Mouse (Mus musculus) retina, postnatal 1 day (tissue): ENCODE data around the gene Syt11.
"Not testable (repeated sequence)": the region's sequence is repeated elsewhere in the genome, so short reads cannot be mapped to it uniquely, and the experiment has no call there.

ENCODE experiments used
- DNase-seq: peaks from one replicate; pipeline ENCODE4 v3.0.0-alpha.2; 2012

Syt11 gene

GRCm38 (mm10) chr3:88774939-88775841 lies at the start of gene Syt11:
TSS of gene Syt11 (minus strand) at chr3:88775164.
- peak; percentile 55 for DNase-seq

GRCm38 (mm10) chr3:88803910-88804540 lies 29.1 kb upstream of the Syt11 start:
- DNase-seq: no peak

- DNase-seq: not testable (repeated sequence)
These were observed 22.5 kb upstream of the Syt11 start for GRCm38 (mm10) chr3:88797507-88797906.

- not testable (repeated sequence) for DNase-seq
These were observed 13.1 kb upstream of the Syt11 start for GRCm38 (mm10) chr3:88788033-88788432.

- not testable (repeated sequence) for DNase-seq
These were observed 11.8 kb upstream of the Syt11 start for GRCm38 (mm10) chr3:88786805-88787204.

GRCm38 (mm10) chr3:88786323-88786722 lies 11.4 kb upstream of the Syt11 start:
- not testable (repeated sequence) for DNase-seq

GRCm38 (mm10) chr3:88784889-88785288 lies 9.9 kb upstream of the Syt11 start:
- no peak for DNase-seq

GRCm38 (mm10) chr3:88773163-88773562 lies 1.8 kb downstream of the Syt11 start:
- DNase-seq: not testable (repeated sequence)

GRCm38 (mm10) chr3:88772399-88772798 lies 2.6 kb downstream of the Syt11 start:
- DNase-seq: peak; percentile 90

- not testable (repeated sequence) for DNase-seq
These were observed 3.1 kb downstream of the Syt11 start for GRCm38 (mm10) chr3:88771941-88772280.

- peak; percentile 90 for DNase-seq
These were observed 3.6 kb downstream of the Syt11 start for GRCm38 (mm10) chr3:88771189-88771940.

- peak; percentile 44 for DNase-seq
These were observed 12.5 kb downstream of the Syt11 start for GRCm38 (mm10) chr3:88762401-88762831.

- no peak for DNase-seq
These were observed 13.3 kb downstream of the Syt11 start for GRCm38 (mm10) chr3:88761619-88762018.

GRCm38 (mm10) chr3:88758045-88758500 lies 16.9 kb downstream of the Syt11 start:
- peak; percentile 91 for DNase-seq

- DNase-seq: no peak
These were observed 18.7 kb downstream of the Syt11 start for GRCm38 (mm10) chr3:88756276-88756675.

- DNase-seq: no peak
These were observed 19.4 kb downstream of the Syt11 start for GRCm38 (mm10) chr3:88755541-88755940.

- DNase-seq: peak; percentile 40
These were observed 20.7 kb downstream of the Syt11 start for GRCm38 (mm10) chr3:88754283-88754682.

- no peak for DNase-seq
These were observed 28.1 kb downstream of the Syt11 start for GRCm38 (mm10) chr3:88746871-88747231.

GRCm38 (mm10) chr3:88746139-88746870 lies 28.7 kb downstream of the Syt11 start:
- DNase-seq: no peak

- DNase-seq: peak; percentile 16
These were observed 29.4 kb downstream of the Syt11 start for GRCm38 (mm10) chr3:88745534-88745933.

- no peak for DNase-seq
These were observed 34.8 kb downstream of the Syt11 start for GRCm38 (mm10) chr3:88740147-88740546.

GRCm38 (mm10) chr3:88738641-88739040 lies 36.3 kb downstream of the Syt11 start:
- peak; percentile 61 for DNase-seq

GRCm38 (mm10) chr3:88736556-88736955 lies 38.4 kb downstream of the Syt11 start:
- no peak for DNase-seq
